Mouse (Mus musculus) spleen, adult 2 months (tissue): ENCODE data around the gene Ryr2.

Experiments
- CTCF ChIP-seq: fragments of 200-500 bp; IDR thresholded peaks from 2 replicates; pipeline ENCODE4 v1.5.1; 2011; ENCODE audit warnings: mild to moderate bottlenecking, inconsistent platforms; ENCODE audit not compliant: insufficient read depth, insufficient read length, insufficient replicate concordance; ENCODE audit errors: extremely low read depth
- POLR2A ChIP-seq: fragments of 200-500 bp; IDR thresholded peaks from 2 replicates; pipeline ENCODE4 v1.6.1; 2011; ENCODE audit warnings: low read depth, low read length, inconsistent platforms

GRCm38 (mm10) chr13:11941724-11942123, 165.0 kb downstream of the Ryr2 start:
- no peak for TF ChIP-seq CTCF
- TF ChIP-seq POLR2A: no peak
